Mouse (Mus musculus) embryonic facial prominence, embryonic 12.5 days (tissue): ENCODE measurements at regions not wholly inside any gene's neighbourhood (a gene's known extent, or its start where the extent isn't known, plus 50 kb on each side); places are given as distances from the start of the nearest gene placed in this dataset.

Experiments used
- ATAC-seq: fragments of 200-750 bp; cut with Nextera tagmentation; 2 replicates; pipeline ENCODE4 v1.8.0; 2017; ENCODE audit not compliant: insufficient number of reproducible peaks, insufficient read depth, low FRiP score, low TSS enrichment
- H3K27ac ChIP-seq: fragments of 300-500 bp; sonication (generic); 2 replicates; pipeline ENCODE4 v1.5.1; 2016; ENCODE audit warnings: mild to moderate bottlenecking
- H3K27me3 ChIP-seq: fragments of 300-500 bp; sonication (generic); 2 replicates; pipeline ENCODE4 v1.6.1; 2016; ENCODE audit warnings: mild to moderate bottlenecking, moderate library complexity
- H3K36me3 ChIP-seq: fragments of 300-500 bp; sonication (generic); 2 replicates; pipeline ENCODE4 v1.6.1; 2016; ENCODE audit warnings: mild to moderate bottlenecking
- H3K4me1 ChIP-seq: fragments of 300-500 bp; sonication (generic); 2 replicates; pipeline ENCODE4 v1.6.1; 2016
- H3K4me2 ChIP-seq: fragments of 300-500 bp; sonication (generic); replicated peaks from 2 replicates; pipeline ENCODE4 v1.6.1; 2016; ENCODE audit warnings: mild to moderate bottlenecking, moderate library complexity
- H3K4me3 ChIP-seq: fragments of 300-500 bp; sonication (generic); 2 replicates; pipeline ENCODE4 v1.5.1; 2016; ENCODE audit warnings: mild to moderate bottlenecking
- H3K9ac ChIP-seq: fragments of 300-500 bp; sonication (generic); 2 replicates; pipeline ENCODE4 v1.6.1; 2016; ENCODE audit warnings: mild to moderate bottlenecking, moderate library complexity
- H3K9me3 ChIP-seq: fragments of 300-500 bp; sonication (generic); 2 replicates; pipeline ENCODE4 v1.6.1; 2016; ENCODE audit warnings: mild to moderate bottlenecking, moderate library complexity
- WGBS: fragments of 180-500 bp; shearing (Covaris S2); methylation state at CpG from one replicate; pipeline ENCODE4 v1.1.7; 2016; 5-methylcytosine and 5-hydroxymethylcytosine counted together

DNA sequence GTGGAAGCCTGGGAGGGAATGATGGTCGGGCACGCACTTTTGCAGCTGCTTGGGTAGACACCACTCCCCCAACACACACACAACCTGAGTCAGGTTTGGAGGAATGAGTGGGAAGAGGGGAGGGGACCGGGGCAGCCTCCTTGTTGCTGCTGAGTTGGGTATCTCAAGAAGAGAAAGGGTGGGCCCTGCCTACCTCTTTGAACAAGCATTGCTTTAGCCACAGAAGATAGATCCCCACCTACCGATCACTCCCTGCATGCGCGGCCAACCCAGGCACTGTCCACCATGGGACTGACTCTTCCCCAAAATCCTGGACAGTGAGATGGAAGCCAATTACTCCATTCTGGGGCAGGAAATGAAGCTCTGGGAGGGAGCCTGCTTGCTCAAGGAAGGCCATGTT is 243.2 kb downstream of the Cbln1 start:
- no peaks in the 10 kb centered on the region for H3K9me3 ChIP-seq
- H3K4me1 ChIP-seq = peaks cover 9% of the 10 kb centered on the region
- no peak overlapping the region for H3K4me2 ChIP-seq
- 0 out of 2 replicates have a peak, but pooled peaks cover 3% of the 10 kb centered on the region for H3K27me3 ChIP-seq
- H3K27ac ChIP-seq = no peak overlapping the region
- 98% methylated on average over 6 of the region's 6 CpGs for WGBS
- H3K9ac ChIP-seq = no peak overlapping the region
- ATAC-seq = no peak
- no peak overlapping the region for H3K4me3 ChIP-seq
- H3K36me3 ChIP-seq = no peaks in the 10 kb centered on the region

DNA sequence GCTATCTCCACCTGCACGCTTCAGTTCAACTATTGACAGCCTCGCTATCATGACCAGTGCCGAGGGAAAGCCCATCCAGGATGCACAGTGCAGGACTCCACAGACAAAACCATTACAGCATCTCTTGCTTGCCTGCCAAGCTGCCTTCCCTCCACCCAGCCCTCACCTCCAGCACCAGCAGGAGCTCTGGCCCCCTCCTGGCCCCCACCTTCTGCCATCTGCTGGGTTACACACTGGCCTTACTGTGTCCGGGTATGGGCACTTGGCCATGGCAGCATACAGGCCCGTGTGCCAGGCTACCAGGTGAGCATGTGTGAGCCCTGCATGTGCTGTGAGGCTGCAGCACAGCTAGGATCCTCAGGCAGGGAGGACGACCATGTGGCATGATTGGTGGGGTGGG is 243.6 kb downstream of the Cbln1 start:
- H3K27me3 ChIP-seq = 0 out of 2 replicates have a peak, but pooled peaks cover 3% of the 10 kb centered on the region
- no peaks in the 10 kb centered on the region for H3K36me3 ChIP-seq
- H3K4me2 ChIP-seq = no peak overlapping the region
- no peak overlapping the region for H3K27ac ChIP-seq
- no peak for ATAC-seq
- H3K4me3 ChIP-seq = no peak overlapping the region
- no peaks in the 10 kb centered on the region for H3K9me3 ChIP-seq
- WGBS = 89% methylated on average over 6 of the region's 6 CpGs
- no peak overlapping the region for H3K9ac ChIP-seq
- H3K4me1 ChIP-seq = peaks cover 5% of the 10 kb centered on the region

DNA sequence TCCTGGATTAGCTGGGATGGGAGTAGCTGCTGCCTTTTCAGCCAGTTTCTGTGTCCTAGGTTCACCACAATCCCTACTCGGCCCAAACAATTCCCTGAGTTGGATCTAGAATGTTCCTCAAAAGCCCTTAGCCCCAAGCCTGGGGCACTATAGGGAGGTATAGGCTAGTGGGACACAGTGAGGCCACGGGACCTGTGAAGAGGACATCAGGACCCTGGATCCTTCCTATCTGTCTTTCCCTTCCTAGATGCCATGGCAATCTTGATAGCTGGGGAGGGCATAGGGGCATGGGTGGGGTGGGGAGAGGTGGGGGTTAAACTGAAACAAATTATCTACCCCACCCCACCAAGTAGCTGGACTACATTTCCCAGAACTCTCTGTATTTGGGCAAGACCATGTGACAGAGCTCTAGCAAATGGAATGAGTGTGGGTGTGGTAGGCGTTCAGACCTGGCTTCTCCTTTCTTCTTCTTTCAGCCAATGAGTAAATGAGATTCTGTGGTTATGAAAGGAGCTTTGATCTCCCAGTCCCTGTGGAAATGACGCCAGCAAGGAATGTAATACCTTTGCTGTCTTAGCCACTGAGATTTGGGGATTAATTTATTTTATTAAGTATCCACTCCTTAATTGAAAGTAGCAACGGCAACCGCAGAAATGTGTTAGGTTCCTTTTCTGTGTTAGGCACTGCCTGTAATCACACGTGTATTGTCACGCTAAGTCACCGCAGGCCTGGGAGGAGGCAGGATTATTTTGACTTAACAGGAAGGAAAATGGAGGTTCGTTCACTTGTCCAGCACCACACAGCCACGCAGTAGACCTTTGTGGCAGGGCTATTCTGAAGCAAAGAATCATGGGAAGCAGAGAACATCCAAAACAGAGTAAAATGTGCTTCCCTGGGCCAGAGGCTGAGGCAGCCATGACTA is 246.6 kb downstream of the Cbln1 start:
- H3K9ac ChIP-seq = no peak overlapping the region
- no peak for ATAC-seq

DNA sequence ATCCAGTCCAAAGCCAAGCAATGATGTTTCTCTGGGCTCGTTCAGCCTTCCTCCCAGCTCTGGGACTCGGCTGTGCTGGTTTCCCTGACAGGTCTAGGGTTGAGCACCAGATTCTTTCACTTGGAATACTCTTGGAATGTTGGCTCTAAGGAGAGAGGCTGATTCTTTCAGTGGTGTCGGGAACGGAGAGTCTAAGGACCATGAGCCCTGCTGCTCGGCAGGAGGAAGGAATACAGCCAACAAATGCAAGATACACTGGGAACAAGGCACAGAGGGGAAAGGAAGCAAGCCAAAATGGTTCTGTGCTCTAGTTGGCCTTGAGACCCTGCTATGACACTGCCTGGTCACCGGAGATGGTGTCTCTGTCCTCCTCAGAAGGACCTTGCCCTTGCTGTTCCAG is 251.8 kb downstream of the Cbln1 start:
- no peaks in the 10 kb centered on the region for H3K9me3 ChIP-seq
- no peak overlapping the region for H3K4me2 ChIP-seq
- no peaks in the 10 kb centered on the region for H3K4me1 ChIP-seq
- no peaks in the 10 kb centered on the region for H3K36me3 ChIP-seq
- no peak overlapping the region for H3K27ac ChIP-seq
- H3K27me3 ChIP-seq = peaks cover 8% of the 10 kb centered on the region
- no peak for ATAC-seq
- 77% methylated on average over 6 of the region's 6 CpGs for WGBS
- H3K9ac ChIP-seq = no peak overlapping the region
- no peak overlapping the region for H3K4me3 ChIP-seq

More for the DNA sequence above, 246.6 kb downstream of the Cbln1 start:
- 67% methylated on average over 11 of the region's 11 CpGs for WGBS
- 0 out of 2 replicates have a peak, but pooled peaks cover 3% of the 10 kb centered on the region for H3K27me3 ChIP-seq
- H3K4me1 ChIP-seq = no peaks in the 10 kb centered on the region
- no peak overlapping the region for H3K4me3 ChIP-seq
- H3K4me2 ChIP-seq = no peak overlapping the region; the same call in 1 of the 2 replicates
- H3K36me3 ChIP-seq = no peaks in the 10 kb centered on the region
- no peak overlapping the region for H3K27ac ChIP-seq
- no peaks in the 10 kb centered on the region for H3K9me3 ChIP-seq

DNA sequence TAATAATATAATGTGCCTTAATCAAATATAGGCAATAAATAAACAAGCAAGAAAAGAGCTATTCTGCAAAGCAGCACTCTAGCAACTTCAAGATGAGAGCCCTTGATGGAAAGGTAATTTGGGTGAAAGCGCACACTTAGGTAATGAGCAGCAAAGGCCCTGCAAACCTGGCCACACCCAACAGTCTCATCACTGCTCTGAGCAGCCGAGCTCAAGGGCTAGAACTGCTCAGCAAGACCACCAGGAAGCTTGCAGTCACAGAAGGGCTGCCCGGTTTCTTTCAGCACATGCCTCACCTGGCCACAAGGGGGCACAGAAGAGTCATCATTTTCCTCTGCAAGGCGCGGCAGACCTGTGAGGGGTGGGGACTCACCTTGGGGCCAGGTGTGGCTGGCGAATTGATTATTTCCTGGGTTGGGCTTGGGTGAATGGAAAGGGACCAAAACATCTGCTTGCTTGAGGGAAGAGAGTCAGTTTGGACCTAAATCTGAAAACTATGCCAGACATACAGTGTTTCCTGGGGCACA is 253.4 kb downstream of the Cbln1 start:
- no peak for ATAC-seq
- H3K27me3 ChIP-seq = peaks cover 8% of the 10 kb centered on the region

DNA sequence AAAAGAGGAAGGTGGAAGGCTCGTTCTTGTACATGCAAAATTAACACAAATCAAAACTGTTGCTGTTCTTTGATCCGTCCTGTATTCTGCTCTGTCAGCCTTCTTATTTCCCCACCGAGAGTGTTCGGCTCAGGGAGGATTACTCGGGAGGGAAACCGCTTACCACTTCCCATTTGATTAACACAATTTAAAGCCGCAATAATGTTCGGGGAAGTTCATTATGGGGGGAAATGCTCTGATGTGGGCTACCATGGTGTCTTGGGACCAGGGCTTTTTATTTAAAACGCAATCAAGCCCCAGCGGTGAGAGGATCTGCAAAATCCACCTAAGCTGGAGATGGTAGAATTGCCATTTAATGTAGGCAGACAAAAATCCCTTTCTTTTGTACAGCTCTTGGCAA is 257.4 kb downstream of the Cbln1 start:
- ATAC-seq = no peak
- no peak overlapping the region for H3K4me3 ChIP-seq
- H3K27me3 ChIP-seq = peaks cover 8% of the 10 kb centered on the region
- 69% methylated on average over 10 of the region's 10 CpGs for WGBS
- no peaks in the 10 kb centered on the region for H3K4me1 ChIP-seq
- H3K9me3 ChIP-seq = no peaks in the 10 kb centered on the region
- no peaks in the 10 kb centered on the region for H3K36me3 ChIP-seq
- H3K9ac ChIP-seq = no peak overlapping the region
- no peak overlapping the region for H3K27ac ChIP-seq
- no peak overlapping the region for H3K4me2 ChIP-seq

More for the DNA sequence above, 253.4 kb downstream of the Cbln1 start:
- WGBS = 14% methylated on average over 6 of the region's 6 CpGs
- Histone ChIP-seq H3K4me2 (no peak overlapping the region), H3K36me3 (no peaks in the 10 kb centered on the region), H3K4me1 (no peaks in the 10 kb centered on the region), H3K27ac (no peak overlapping the region), H3K9me3 (no peaks in the 10 kb centered on the region), H3K9ac (no peak overlapping the region), H3K4me3 (no peak overlapping the region)

DNA sequence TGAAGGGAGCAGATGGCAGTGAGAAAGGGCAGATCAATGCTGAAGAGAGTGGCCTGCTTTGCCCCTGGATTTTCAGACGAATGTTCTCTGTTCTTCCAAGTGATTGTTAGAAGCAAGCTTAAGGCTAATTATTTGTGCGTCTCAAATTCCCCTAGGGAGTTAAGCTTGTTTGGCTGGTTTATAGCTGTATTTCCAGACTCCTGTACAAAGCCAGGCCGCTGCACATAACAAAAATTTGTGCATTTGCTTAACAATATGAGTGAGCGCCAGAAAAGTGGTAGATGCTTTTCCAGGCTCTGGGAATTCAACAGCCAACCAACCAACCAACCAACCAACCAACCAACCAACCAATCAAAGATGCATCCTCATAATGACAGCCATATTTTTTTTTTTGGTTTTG is 261.9 kb downstream of the Cbln1 start:
- no peaks in the 10 kb centered on the region for H3K27me3 ChIP-seq
- H3K4me3 ChIP-seq = no peak overlapping the region
- no peaks in the 10 kb centered on the region for H3K36me3 ChIP-seq
- no peak overlapping the region for H3K4me2 ChIP-seq
- WGBS = 41% methylated on average over 4 of the region's 4 CpGs
- H3K9me3 ChIP-seq = no peaks in the 10 kb centered on the region
- H3K9ac ChIP-seq = no peak overlapping the region
- H3K4me1 ChIP-seq = no peaks in the 10 kb centered on the region
- no peak overlapping the region for H3K27ac ChIP-seq
- no peak for ATAC-seq

DNA sequence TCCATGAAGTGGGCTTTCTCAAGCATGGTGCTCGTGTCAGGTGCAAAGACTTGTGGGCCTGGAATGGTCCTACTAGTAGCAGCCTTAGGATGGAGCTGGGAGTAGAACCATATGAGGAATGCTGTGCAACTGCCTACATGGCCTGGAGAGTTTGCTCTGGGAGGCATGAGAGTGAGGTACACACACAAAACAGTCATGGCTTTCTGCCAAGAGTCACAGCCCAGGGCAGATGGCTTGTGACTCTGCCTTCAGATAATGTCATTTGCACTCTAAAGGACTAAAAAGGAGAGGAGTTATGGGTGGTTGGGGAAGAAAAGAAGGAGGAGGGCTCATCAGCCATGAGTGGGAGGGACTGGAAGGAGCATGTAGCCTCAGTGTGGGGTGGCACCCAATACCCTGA is 263.1 kb downstream of the Cbln1 start:
- H3K4me2 ChIP-seq = no peak overlapping the region
- WGBS = 92% methylated on average over 1 of the region's 1 CpGs
- ATAC-seq = no peak
- no peaks in the 10 kb centered on the region for H3K36me3 ChIP-seq
- no peak overlapping the region for H3K9ac ChIP-seq
- H3K4me1 ChIP-seq = no peaks in the 10 kb centered on the region
- H3K27me3 ChIP-seq = no peaks in the 10 kb centered on the region
- no peaks in the 10 kb centered on the region for H3K9me3 ChIP-seq
- no peak overlapping the region for H3K4me3 ChIP-seq
- no peak overlapping the region for H3K27ac ChIP-seq

DNA sequence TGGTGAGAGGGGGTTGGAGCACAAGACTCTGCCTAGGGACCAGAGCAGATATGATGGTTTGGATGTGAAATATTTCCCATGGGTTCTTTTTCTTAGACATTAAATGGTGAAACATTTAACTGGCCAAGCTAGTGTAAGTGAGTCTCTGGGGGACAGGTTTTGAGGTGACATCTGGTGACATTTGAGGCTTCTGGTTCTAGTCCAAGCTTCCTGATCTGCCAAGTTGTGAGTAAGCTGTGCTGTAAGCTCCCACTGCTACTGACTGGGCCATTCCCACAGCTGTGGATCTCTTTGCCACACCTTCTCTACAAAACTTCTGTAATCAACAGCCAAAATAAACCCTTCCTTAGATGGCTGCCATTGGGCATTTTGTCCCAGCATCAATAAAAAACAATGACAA is 264.4 kb downstream of the Cbln1 start:
- ATAC-seq = no peak
- no peak overlapping the region for H3K27ac ChIP-seq
- no peaks in the 10 kb centered on the region for H3K27me3 ChIP-seq

DNA sequence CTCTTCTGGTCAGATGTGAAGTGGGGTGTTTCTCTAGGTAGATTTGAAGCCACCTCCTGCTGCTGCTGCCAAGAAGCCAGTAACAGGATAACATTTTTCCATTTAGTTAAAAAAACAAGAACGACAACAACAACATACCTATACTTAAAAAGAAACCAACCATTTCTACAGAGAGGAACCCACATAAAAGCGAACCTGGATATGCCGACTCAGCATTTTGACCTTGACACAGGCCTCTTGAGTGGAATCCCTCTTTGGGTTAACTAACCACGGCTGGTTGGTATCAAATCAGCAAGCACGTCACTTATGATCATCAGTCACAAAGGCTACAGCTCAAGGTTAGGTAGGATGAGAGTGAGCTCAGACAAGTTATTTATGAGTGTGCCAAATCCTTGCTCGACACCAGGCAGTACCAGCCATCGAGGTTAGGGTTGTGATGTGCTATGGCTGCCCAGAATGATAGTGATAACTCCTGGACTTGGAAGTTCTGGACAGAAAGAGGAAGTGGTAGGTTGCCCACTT is 269.7 kb downstream of the Cbln1 start:
- WGBS = 84% methylated on average over 7 of the region's 7 CpGs
- no peak overlapping the region for H3K9ac ChIP-seq
- H3K4me2 ChIP-seq = no peak overlapping the region
- H3K27me3 ChIP-seq = no peaks in the 10 kb centered on the region
- H3K36me3 ChIP-seq = no peaks in the 10 kb centered on the region
- H3K27ac ChIP-seq = no peak overlapping the region
- H3K9me3 ChIP-seq = no peaks in the 10 kb centered on the region
- H3K4me1 ChIP-seq = peaks cover 18% of the 10 kb centered on the region
- H3K4me3 ChIP-seq = no peak overlapping the region
- no peak for ATAC-seq

More for the DNA sequence above, 264.4 kb downstream of the Cbln1 start:
- no peaks in the 10 kb centered on the region for H3K4me1 ChIP-seq
- H3K9ac ChIP-seq = no peak overlapping the region
- no peak overlapping the region for H3K4me2 ChIP-seq
- no peaks in the 10 kb centered on the region for H3K9me3 ChIP-seq
- no peaks in the 10 kb centered on the region for H3K36me3 ChIP-seq
- no peak overlapping the region for H3K4me3 ChIP-seq

DNA sequence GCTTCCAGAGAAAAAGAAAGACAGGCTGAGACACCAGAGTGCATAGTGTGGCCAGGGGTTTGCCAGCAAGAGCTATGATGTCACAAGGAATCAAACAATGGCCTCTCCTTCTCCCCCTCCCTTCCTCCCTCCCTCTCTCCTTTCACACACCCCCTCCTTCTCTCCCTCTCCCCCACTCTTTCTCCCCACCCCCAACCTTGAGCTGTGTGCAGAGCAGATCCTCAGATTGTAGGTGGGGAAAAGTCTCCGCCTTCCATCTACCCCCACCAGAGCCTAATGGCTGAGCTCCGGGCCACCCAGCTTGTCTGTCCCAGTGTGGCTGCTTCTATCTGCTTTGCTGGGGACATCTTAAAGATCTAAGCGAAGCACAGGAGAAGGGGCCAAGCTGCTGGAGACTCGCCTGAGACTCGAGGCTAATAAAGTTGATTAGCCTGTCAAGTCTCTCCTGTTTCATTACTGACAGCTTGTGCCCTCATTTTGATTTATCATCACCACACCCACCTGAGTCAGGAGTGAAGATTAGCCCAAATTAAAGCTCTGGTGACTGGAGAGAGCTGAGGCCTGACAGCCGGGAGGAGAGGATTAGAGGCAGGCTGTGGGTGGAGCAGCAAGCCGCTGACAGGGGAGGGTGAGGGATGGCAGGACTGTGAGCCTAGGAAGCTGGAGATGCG is 272.8 kb downstream of the Cbln1 start:
- no peak overlapping the region for H3K4me3 ChIP-seq
- H3K36me3 ChIP-seq = no peaks in the 10 kb centered on the region
- H3K4me2 ChIP-seq = peak overlapping the region; percentile 21
- H3K9ac ChIP-seq = no peak overlapping the region
- ATAC-seq = peak; percentile 72
- H3K9me3 ChIP-seq = no peaks in the 10 kb centered on the region
- peaks cover 30% of the 10 kb centered on the region for H3K4me1 ChIP-seq
- H3K27ac ChIP-seq = peak overlapping the region; percentile 56
- no peaks in the 10 kb centered on the region for H3K27me3 ChIP-seq
- WGBS = 3% methylated on average over 8 of the region's 8 CpGs
